Mouse (Mus musculus): Measurements from ENCODE around the gene Cpeb3. TPM values are rescaled to one million over a fixed set of nuclear protein-coding genes. Genes with fewer than 3 reads are reported as not detected.

The Cpeb3 gene
- polyA plus RNA-seq (2011; ENCODE audit: insufficient read depth, insufficient read length, low replicate concordance, missing spikeins): 6.1 and 9.1 TPM in 2 replicates

GRCm38 (mm10) chr19:37208176-37208755 lies at the start of gene Cpeb3:
Gene Cpeb3, minus strand, starts transcription at chr19:37208601.
- TF ChIP-seq CTCF (IDR thresholded peaks at IDR 0.05; ENCODE audit: control insufficient read depth, insufficient read depth, low read length) (no peak; the same call in 1 of the 2 replicates), POLR2A (IDR thresholded peaks at IDR 0.05; ENCODE audit: borderline replicate concordance, control insufficient read depth, low read depth, low read length) (no peak)
- peak within 1 kb of the TSS; percentile 97 for H3K27ac ChIP-seq (ENCODE audit: control insufficient read depth, insufficient read depth, low read depth, low read length, poor library complexity)
- peaks cover 4% of the 10 kb centered on the region; the same call in 1 of the 2 replicates for H3K4me1 ChIP-seq (ENCODE audit: control insufficient read depth, insufficient read depth, low read length)
- under 1% methylated on average over 15 of the region's 15 CpGs for WGBS
- peak within 1 kb of the TSS; percentile 89 for H3K4me3 ChIP-seq (replicated peaks; ENCODE audit: control insufficient read depth, low read depth, low read length)

DNA sequence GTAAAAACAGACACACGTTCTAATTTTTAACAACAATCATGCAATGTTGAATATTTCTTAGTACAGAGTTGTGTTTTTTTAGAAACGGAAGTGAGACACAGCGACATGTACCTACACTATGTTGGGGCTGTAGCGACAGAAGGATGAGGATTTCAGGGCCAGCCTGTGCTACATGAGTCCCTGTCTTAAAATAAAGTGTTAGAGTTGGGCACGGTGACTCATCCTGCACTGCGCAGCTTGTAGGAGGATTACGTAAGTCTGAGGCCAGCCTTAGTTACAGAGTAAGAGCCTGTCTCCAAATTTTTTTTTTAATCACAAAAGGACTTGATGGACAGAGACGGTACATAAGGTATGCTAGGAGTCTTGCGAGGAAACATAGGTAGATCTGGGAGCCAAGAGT lies 46.9 kb upstream of the Cpeb3 start:
- no peak overlapping the region for H3K4me3 ChIP-seq (replicated peaks; ENCODE audit: control insufficient read depth, low read depth, low read length)
- TF ChIP-seq CTCF (IDR thresholded peaks at IDR 0.05; ENCODE audit: control insufficient read depth, insufficient read depth, low read length): no peak
- TF ChIP-seq POLR2A (IDR thresholded peaks at IDR 0.05; ENCODE audit: borderline replicate concordance, control insufficient read depth, low read depth, low read length): no peak
- no peaks in the 10 kb centered on the region for H3K4me1 ChIP-seq (ENCODE audit: control insufficient read depth, insufficient read depth, low read length)
- H3K27ac ChIP-seq (ENCODE audit: control insufficient read depth, insufficient read depth, low read depth, low read length, poor library complexity): no peak overlapping the region
- WGBS: 75% methylated on average over 9 of the region's 9 CpGs

- H3K4me3 ChIP-seq (replicated peaks; ENCODE audit: control insufficient read depth, low read depth, low read length): no peak overlapping the region
- TF ChIP-seq POLR2A (IDR thresholded peaks at IDR 0.05; ENCODE audit: borderline replicate concordance, control insufficient read depth, low read depth, low read length) (no peak), CTCF (IDR thresholded peaks at IDR 0.05; ENCODE audit: control insufficient read depth, insufficient read depth, low read length) (no peak)
- no peaks in the 10 kb centered on the region for H3K4me1 ChIP-seq (ENCODE audit: control insufficient read depth, insufficient read depth, low read length)
- WGBS: 75% methylated on average over 6 of the region's 6 CpGs
- H3K27ac ChIP-seq (ENCODE audit: control insufficient read depth, insufficient read depth, low read depth, low read length, poor library complexity): no peak overlapping the region
Measured at GRCm38 (mm10) chr19:37252104-37252503, 43.7 kb upstream of the Cpeb3 start.

- Histone ChIP-seq H3K4me1 (ENCODE audit: control insufficient read depth, insufficient read depth, low read length) (no peaks in the 10 kb centered on the region; the same call in 1 of the 2 replicates), H3K27ac (ENCODE audit: control insufficient read depth, insufficient read depth, low read depth, low read length, poor library complexity) (no peak overlapping the region), H3K4me3 (replicated peaks; ENCODE audit: control insufficient read depth, low read depth, low read length) (no peak overlapping the region)
- WGBS: 52% methylated on average over 3 of the region's 3 CpGs
- TF ChIP-seq POLR2A (IDR thresholded peaks at IDR 0.05; ENCODE audit: borderline replicate concordance, control insufficient read depth, low read depth, low read length) (no peak), CTCF (IDR thresholded peaks at IDR 0.05; ENCODE audit: control insufficient read depth, insufficient read depth, low read length) (no peak)
Measured at GRCm38 (mm10) chr19:37248199-37248598, 39.8 kb upstream of the Cpeb3 start.

- no peak overlapping the region for H3K4me3 ChIP-seq (replicated peaks; ENCODE audit: control insufficient read depth, low read depth, low read length)
- no peak overlapping the region for H3K27ac ChIP-seq (ENCODE audit: control insufficient read depth, insufficient read depth, low read depth, low read length, poor library complexity)
- 35% methylated on average over 3 of the region's 3 CpGs for WGBS
- TF ChIP-seq POLR2A (IDR thresholded peaks at IDR 0.05; ENCODE audit: borderline replicate concordance, control insufficient read depth, low read depth, low read length) (no peak), CTCF (IDR thresholded peaks at IDR 0.05; ENCODE audit: control insufficient read depth, insufficient read depth, low read length) (no peak)
- H3K4me1 ChIP-seq (ENCODE audit: control insufficient read depth, insufficient read depth, low read length): no peaks in the 10 kb centered on the region; the same call in 1 of the 2 replicates
Measured at GRCm38 (mm10) chr19:37246859-37247258, 38.5 kb upstream of the Cpeb3 start.

DNA sequence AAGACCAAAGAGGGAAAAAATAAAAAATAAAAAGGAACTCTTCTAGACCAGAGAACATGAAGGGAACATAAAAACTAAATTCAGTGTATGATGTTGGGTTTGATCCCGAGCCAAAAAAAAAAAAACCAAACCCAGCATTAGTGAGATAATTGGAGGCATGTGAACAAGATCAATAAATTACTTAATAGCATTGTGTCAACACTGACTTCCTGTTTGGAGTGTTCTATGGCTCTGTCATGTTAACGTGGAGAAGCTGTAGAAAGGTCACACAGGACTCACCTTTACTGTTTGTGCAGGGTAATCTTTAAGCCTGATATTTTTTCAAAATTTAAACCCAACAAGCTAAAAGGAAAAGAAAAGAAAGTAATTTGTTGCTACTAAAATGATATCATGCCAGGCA lies 34.3 kb upstream of the Cpeb3 start:
- WGBS: 35% methylated on average over 2 of the region's 2 CpGs
- Histone ChIP-seq H3K27ac (ENCODE audit: control insufficient read depth, insufficient read depth, low read depth, low read length, poor library complexity) (no peak overlapping the region), H3K4me3 (replicated peaks; ENCODE audit: control insufficient read depth, low read depth, low read length) (no peak overlapping the region), H3K4me1 (ENCODE audit: control insufficient read depth, insufficient read depth, low read length) (no peaks in the 10 kb centered on the region; the same call in 1 of the 2 replicates)
- TF ChIP-seq CTCF (IDR thresholded peaks at IDR 0.05; ENCODE audit: control insufficient read depth, insufficient read depth, low read length) (no peak), POLR2A (IDR thresholded peaks at IDR 0.05; ENCODE audit: borderline replicate concordance, control insufficient read depth, low read depth, low read length) (no peak)

DNA sequence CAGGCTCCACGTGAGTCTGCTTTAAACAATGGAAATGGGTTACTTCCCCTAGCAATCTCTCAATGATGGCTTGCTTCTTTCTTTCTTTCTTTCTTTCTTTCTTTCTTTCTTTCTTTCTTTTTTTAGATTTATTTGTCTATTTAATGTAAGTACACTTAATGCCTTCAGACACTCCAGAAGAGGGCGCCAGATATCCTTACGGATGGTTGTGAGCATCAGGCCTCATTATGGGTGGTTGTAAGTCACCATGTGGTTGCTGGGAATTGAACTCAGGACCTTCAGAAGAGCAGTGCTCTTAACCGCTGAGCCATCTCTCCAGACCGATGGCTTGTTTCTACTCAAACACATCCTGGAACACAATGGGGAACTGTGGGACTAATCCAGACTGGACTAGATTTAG lies 32.8 kb upstream of the Cpeb3 start:
- Histone ChIP-seq H3K27ac (ENCODE audit: control insufficient read depth, insufficient read depth, low read depth, low read length, poor library complexity) (no peak overlapping the region), H3K4me1 (ENCODE audit: control insufficient read depth, insufficient read depth, low read length) (no peaks in the 10 kb centered on the region; the same call in 1 of the 2 replicates), H3K4me3 (replicated peaks; ENCODE audit: control insufficient read depth, low read depth, low read length) (no peak overlapping the region)
- no peak for TF ChIP-seq POLR2A (IDR thresholded peaks at IDR 0.05; ENCODE audit: borderline replicate concordance, control insufficient read depth, low read depth, low read length)
- no peak for TF ChIP-seq CTCF (IDR thresholded peaks at IDR 0.05; ENCODE audit: control insufficient read depth, insufficient read depth, low read length)
- 67% methylated on average over 5 of the region's 5 CpGs for WGBS

DNA sequence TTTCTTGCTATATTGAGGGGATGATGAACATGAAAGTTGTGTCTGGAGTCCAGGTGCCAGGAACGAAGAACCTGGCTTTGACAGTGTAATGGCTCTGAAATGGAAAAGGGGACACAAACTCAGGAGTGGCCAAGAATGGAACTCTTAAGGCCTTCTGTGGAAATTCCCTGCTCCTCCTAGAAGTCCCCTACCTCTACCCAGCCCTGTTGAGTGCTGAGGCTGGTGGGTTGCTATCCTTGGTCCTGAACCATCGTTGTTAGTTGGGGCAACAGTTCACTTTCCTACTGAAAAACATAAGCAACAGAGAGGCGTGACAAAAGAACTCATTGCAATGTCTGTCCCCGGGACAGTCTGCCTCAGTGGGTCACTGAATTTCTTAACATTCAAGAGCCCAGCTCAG lies 30.7 kb upstream of the Cpeb3 start:
- Histone ChIP-seq H3K4me1 (ENCODE audit: control insufficient read depth, insufficient read depth, low read length) (peaks cover 2% of the 10 kb centered on the region; the same call in 1 of the 2 replicates), H3K27ac (ENCODE audit: control insufficient read depth, insufficient read depth, low read depth, low read length, poor library complexity) (no peak overlapping the region; the same call in 1 of the 2 replicates), H3K4me3 (replicated peaks; ENCODE audit: control insufficient read depth, low read depth, low read length) (no peak overlapping the region)
- WGBS: 42% methylated on average over 4 of the region's 4 CpGs
- TF ChIP-seq POLR2A (IDR thresholded peaks at IDR 0.05; ENCODE audit: borderline replicate concordance, control insufficient read depth, low read depth, low read length): no peak
- no peak for TF ChIP-seq CTCF (IDR thresholded peaks at IDR 0.05; ENCODE audit: control insufficient read depth, insufficient read depth, low read length)

Measured in bone marrow, adult 2 months (tissue).